Mouse (Mus musculus) ES-E14 (cell line): Measurements from ENCODE around the gene Prpf18.

Source experiments
- CHD2 ChIP-seq: IDR thresholded peaks from 2 replicates; pipeline ENCODE4 v1.6.1; 2014; ENCODE audit warnings: mild to moderate bottlenecking, low read depth, low read length, inconsistent platforms
- HCFC1 ChIP-seq: IDR thresholded peaks from 2 replicates; pipeline ENCODE4 v1.6.1; 2012; ENCODE audit warnings: low read length, inconsistent platforms, borderline replicate concordance; ENCODE audit not compliant: insufficient read depth
- MAFK ChIP-seq: IDR thresholded peaks from 2 replicates; pipeline ENCODE4 v1.6.1; 2014; ENCODE audit warnings: mild to moderate bottlenecking, low read depth, low read length, inconsistent platforms; ENCODE audit not compliant: insufficient read depth
- ZNF384 ChIP-seq: IDR thresholded peaks from 2 replicates; pipeline ENCODE4 v1.6.1; 2012; ENCODE audit warnings: low read depth, low read length, inconsistent platforms

DNA sequence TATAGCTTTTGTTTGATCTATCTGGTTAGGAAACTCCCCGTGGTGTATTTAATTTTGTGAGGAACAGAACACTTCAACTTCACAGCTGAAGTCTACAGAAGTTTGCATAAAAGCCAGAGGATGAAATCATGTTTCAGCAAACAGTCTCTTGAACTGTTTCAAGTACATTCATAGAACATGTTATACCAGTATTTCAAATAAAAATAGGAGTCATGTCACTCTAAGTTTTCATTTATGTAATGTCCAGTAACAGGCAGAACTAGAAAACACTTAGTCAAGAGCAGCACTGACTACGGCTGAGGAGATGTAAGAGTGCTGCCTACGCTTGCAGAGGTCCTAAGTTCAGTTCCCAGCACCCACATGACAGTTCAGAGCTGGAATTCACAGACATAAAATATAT, 25.0 kb downstream of the Prpf18 start:
- TF ChIP-seq HCFC1 (no peak), ZNF384 (no peak), MAFK (no peak), CHD2 (no peak)
